Mouse (Mus musculus) ovary, postnatal 14 days (tissue): Measurements from ENCODE around the gene Cd19.
"Not testable (repeated sequence)": the region's sequence is repeated elsewhere in the genome, so short reads cannot be mapped to it uniquely, and the experiment has no call there.

Experiments
- DNase-seq: peaks from one replicate; pipeline ENCODE4 v3.0.0; 2022; ENCODE audit warnings: low spot score

Gene Cd19

DNA sequence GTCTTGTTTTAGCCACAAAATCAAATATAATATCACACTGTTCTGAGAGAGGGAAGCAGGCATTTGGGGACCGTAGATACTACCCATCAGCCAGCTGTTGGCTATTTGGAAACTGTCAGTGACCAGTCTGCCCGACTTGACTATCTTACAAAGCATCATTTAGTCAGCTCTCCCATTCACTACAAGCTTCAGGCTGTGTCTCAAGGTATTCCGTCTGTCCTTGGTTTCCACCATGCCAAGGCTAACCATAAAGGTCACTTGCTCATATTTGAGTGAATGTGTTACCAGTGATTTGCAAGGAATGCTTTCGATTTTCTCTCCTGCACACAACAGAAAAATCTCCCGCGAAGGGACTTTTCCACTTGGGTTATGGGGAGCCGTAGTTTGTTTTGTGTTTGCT lies 20.0 kb upstream of the Cd19 start:
- DNase-seq: no peak

DNA sequence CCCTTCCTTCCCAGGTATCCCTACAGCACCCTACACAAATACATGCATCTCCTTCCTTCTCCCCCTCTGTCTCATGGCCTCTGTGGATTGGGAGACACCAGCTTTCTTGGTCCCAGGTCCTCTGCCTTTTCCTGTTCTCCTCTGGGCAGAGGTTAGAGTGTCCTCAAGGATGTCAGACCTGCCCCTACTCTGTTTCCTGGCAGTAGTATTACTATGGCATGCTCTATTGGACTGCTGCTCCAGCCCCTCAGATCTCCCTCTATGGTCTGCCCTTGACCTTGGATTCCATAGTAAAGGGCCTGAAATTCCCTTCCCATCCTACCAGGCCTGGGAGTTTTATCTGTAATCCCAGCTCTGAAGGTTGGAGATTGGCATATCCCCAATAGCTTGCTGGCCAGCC lies 15.5 kb upstream of the Cd19 start:
- DNase-seq: no peak

DNA sequence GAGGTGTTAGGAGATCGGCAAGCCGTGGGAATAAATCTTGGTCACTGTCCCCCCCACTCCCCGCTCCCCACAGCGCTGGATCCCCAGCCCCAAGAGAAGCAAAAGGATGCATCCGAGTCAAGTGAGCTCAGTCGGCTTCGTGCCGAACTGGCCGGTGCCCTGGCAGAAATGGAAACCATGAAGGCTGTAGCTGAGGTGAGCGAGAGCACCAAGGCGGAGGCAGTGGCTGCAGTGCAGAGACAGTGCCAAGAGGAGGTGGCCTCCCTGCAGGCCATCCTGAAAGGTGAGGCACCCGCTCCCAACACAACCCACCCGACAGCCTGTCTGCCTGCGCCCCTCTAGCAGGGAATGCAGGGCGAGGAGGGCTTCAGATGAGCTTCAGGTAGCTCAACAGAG lies 14.8 kb upstream of the Cd19 start:
- no peak for DNase-seq

DNA sequence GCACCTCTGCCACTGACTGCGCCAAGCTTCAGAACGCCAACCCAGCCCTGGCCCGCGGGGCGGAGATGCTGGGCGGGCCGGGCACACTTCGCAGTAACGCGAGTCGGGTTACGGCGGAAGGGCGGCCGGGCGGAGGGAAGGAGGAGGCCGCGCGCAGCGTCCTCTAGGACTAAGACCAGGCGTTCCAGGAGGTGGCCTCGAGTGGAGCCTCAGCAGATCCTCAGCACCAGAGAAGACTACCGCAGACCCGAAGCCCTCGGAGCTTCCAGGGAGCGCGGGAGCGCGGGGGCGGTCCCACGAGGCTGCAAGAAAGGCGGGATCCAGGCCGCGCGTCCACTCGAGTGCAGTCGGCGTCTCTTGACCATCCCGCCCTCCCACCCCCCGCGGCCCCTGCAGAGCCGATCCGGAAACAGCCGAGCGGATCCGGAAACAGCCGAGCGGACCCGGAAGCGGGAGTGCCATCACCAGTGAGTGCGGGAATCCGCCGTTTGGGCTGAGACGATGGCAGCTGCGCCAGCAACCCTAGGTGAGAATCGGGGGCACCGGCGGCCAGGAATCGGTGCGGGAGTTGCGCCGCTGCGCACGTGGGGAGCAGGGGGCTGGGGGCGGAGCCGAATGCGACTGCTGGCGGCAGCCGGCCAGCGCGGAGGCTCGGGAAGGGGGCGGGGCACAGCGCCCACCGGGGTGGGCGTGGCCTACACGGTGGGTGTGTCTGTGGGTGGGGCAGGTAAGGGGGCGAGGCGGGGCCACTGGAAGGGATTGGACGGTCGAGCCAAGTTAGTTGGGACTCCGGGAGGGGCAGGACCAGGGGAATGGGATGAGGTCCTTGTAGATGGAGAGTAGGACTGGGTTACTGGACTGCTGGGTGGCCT lies 14.2 kb upstream of the Cd19 start, which contains the start of gene Rabep2:
Rabep2 (plus strand) TSS at position 129 of the 872 bp plus-strand sequence.
- DNase-seq: peak; percentile 98

DNA sequence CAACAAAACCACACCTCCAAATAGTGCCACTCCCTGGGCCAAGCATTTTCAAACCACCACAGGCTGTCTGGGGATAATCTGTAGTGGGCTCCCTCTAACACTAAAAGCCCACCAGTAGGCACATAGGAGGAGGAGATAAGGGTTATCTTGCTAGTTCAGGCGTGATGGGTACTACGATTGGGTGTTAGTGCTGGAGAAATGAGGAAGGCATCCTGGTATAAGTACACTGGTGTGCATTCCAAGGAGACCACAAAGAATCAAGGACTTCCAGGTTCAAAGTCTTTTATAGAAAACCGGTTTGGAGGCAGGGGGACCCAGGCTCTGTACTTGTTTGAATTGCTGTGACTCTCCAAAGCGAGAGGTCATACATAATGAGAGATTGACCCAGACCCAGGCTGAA lies 13.5 kb upstream of the Cd19 start:
- no peak for DNase-seq

DNA sequence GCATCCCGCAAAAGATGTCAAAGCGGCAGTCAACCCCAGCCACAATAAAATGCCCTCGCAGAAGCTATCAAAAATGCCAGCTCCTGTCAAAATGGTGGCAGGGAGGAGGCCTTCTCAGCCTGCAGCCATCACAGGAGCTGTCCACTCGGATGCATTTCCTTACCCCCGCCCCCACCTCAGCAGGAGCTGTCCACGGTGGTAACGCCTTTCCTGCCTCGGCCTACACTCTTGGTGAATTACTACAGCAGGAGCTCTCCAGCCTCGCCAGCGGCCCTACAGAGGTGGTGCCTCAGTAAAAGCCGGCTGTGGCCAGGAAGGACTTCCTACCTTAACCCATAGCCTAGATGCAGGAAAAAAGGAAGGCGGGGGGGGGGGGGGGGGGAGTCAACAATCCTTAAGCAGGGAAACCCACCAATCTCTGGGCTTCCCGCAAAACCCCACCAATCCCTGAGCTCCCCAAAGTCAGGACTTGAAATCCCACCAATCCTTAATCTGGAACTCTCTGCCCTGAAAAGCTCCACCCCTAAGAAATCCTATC lies 12.7 kb upstream of the Cd19 start:
- no peak for DNase-seq

DNA sequence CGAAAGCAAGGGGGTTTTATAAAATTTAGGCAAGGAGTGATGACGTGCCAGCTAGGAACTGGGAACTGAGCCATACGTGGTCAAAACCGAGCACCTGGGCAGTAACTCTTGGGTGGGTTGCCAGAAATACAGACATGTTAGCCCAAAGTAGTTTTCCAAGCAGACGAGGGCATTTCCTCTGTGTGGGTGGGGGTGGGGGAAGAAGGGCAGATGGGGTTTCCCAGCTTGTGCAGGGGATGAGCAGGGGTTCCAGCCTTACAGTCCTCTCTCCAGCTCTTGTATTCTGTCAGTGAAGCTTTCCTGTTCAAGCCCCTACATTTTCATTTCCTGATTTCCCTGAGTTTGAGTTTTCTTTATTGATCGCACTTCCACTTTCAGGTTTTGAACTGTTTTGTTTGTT lies 9.5 kb upstream of the Cd19 start:
- DNase-seq: no peak

DNA sequence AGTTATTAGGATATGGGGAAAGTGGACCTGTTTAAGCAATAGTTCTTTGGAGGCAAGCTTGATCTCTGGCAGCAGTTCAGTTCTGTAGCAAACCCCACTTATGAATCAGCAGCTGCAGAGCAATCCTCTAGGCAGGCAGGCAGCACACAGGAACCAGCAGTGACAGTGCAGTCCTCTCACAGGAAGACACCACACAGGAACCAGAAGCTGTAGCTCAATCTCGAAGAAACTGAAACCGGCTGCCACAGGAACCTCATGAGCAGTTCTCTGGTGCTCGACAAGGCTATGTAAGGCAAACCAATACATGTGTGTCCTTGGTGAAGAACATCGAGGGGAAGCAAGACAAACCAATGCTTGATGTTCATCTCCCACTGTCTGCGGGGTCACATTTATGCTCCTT lies 7.1 kb upstream of the Cd19 start:
- DNase-seq: no peak

DNA sequence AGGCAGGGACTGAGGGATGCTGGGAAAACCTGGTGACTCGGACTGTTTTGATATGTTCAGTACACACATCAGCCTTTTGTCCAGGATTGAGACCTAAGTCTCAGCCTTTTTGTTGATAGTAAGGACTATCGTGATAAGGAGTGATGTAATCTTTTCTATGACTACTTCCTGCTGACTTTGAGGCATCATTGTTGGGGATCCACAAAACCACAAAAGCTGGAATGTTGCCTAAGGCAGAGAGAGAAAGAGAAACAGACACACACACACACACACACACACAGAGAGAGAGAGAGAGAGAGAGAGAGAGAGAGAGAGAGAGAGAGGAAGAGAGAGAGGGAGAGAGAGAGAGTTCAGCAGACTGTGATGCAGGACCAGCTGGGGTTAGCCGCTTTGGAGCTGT lies 3.8 kb upstream of the Cd19 start:
- no peak for DNase-seq

DNA sequence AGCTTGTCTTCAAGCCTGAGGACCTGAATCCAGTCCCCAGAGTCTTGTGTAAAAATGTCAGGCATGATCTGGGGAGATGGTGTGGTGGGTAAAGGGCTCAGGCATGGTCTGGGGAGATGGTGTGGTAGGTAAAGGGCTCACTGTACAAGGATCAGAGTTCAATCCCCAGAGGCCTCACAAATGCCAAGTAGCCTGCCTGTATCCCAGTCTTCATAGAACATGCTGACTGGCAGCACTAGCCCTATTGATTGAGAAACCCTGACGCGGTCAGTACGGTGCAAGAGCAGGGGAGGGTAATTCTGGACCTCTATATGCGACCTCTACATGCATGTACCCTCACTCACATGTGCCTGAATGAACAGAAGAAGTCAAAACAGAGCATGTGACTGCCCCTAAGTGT lies 2.9 kb upstream of the Cd19 start:
- DNase-seq: no peak

DNA sequence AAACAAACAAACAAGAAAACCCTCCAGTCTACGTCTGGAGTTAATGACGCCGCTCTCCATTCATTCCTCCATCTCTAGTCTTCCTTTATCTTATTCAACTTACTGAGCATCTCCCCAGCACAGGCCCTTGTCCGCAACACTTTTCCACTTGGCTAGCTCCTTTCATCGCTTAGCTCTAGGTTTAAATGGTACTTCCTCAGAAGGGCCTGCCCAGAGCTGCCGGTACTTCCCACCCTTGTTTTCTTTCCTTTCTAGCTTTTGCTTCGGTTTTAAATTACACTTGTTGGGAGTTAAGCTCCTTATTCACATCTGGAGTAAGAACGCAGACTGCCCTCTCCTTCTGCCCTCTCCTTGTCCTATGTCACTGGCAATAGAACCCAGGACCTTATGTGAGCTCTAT lies 2.4 kb upstream of the Cd19 start:
- DNase-seq: no peak

DNA sequence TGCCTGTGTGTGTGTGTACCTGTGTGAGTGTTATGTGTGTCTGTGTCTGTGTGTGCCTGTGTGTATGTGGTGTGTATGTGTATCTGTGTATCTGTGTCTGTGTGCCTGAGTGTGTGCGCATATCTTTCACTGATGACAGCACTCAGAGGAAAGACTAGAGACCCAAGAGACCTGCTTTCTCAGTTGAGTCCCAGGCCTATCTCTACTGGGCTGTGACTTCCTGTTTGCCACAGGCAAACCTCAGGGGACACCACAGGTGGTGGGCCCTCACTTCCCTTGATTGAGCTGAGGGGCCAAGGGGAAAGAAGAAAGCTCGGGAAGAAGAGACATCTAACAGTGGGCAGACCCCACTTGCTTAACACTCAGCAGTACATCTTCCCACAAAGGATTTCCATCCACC lies 1.9 kb upstream of the Cd19 start:
- no peak for DNase-seq

DNA sequence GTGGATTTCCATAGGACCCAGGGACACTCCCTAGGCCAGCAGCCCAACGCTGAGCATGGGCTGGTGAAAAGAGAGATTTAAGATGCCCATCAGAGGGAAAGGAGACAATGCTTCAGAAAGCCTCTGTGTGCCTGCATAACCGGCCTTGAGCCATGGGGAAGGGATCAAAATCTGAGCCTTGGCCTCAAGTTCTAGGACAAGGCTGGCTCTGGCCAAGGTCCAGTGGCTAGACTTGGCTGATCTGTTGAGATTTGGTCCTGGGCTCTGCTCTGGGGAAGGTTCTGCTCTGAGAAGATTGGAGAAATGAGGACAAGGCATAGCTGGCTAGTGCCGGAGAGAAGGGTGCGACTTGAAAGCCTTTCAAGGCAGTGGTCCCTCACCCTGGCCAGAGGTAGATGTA lies 3.6 kb downstream of the Cd19 start:
- no peak for DNase-seq

DNA sequence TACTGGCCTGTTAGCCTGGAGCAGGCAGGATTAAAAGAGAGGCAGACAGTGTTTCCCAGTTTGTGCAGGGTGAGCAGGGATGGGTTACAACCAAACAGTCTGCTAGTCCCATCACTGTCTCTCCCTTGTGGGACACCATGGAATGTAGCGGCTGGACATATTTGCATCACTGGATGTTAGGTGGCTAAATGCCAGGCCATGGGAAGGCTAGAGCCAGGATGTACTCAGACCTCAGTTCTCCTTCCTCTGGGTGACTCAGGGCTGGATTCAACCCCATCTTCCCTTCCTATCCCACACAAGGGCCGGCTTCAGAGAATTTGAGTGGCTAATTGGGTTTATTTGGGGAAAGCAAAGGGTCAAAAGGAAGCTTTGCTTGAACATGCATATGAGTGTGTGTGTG lies 6.0 kb downstream of the Cd19 start:
- DNase-seq: no peak

DNA sequence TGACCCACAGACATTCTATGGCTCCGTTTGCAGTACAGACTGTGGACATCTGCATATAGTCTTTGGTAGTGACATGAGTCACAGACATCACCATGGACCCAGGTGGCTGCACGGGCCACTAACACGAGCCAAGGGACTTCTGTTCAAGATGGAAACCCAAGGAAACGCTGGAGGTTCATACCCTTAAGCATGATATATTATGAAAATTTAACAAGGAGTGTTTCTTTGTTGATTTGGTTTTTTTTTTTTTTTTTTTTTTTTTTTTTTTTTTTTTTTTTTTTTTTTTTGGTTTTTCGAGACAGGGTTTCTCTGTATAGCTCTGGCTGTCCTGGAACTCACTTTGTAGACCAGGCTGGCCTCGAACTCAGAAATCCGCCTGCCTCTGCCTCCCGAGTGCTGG lies 12.2 kb downstream of the Cd19 start:
- not testable (repeated sequence) for DNase-seq

DNA sequence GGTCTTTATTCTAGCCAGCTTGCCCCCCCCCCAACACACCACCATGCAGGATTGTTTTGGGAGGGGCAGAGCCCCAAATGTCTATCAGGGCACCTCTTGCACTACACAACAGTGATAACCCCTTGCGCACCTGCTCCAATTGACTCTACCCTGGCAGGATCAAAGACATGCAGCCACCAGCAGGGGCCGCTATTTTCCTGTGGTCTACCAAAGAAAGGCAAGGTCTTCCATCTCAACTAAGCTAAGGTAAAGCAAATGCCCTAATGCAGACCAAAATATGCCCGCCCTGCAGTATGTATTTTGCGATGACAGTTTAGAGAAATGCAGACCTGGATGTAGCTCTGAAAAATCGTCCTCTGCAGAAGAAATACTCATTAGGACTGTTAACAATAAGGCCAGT lies 15.1 kb downstream of the Cd19 start:
- peak; percentile 67 for DNase-seq

DNA sequence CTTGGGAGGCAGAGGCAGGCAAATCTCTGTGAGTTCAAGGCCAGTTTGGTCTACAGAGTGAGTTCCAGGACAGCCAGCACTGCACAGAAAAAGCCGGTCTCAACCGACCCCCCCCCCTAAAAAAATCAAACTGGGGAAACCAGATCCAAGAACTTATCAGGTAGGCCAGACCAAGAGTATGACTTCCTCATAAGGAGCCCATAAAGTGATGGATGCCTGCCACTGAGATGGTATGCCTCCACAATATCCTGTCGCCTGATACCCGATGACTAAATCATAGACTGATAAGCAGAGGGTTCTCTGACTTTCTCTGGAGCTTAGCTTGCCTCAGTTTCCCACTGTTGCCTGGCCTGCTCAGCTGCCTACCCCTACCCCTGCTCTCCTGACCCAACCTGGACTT lies 16.9 kb downstream of the Cd19 start:
- DNase-seq: no peak

DNA sequence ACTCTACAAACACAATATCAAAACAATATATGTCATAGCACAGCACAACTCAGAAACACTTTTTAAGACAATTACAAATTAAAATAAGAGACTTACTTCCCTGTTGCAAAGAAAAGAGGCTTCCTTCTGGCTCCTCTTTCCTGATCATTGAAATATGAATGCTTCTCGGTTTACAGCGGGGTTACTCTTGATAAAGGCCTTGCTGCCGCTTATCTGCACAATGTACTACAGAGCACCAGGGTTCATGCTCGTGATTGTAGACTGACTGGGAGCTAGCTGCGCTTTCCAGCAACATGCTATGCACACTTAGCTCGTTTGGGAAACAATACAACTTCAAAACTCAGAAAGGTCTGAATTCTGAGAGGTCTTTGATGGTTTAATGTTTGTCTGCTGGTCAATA lies 17.5 kb downstream of the Cd19 start:
- no peak for DNase-seq

DNA sequence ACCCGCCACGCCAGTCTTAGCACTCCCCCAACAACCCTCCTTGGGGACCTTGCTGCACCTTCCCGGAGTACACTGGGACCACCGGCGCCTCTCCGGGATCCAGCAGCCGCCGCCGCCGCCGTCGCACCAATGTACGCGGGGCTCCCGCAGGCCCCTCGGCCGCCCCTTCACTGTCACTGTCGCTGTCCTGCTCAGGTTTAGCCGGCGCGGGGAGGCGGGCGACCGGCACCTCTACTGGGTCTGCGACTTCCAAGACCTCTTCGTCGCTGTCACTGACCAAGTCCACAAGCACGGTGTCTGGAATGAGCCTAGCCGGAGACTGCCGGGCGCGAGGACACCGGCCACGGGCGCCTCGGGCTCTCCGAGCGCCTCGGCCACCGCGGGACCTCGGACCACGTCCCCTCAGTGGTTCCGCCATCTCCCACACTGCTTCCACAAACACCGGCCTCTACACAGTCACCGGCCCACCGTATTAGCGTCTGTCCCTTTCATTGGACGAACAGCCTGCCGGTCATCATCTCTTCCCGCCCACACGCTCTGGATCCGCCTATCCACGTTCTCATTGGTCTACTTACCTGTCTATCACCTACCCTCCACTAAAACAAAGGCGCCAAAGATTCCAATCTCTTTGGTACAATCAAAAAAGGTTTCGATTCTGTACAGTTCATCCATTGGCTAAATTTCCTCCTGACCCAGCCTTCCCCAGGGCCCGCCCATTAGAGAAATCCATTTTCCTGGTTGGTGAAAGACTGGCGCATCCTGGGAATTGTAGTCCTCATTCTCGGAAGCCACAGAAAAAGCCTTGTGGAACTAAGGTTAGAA lies 18.2 kb downstream of the Cd19 start, which contains the start of gene Nfatc2ip:
Nfatc2ip (minus strand) TSS at position 440 of the 822 bp plus-strand sequence.
- peak; percentile 97 for DNase-seq

DNA sequence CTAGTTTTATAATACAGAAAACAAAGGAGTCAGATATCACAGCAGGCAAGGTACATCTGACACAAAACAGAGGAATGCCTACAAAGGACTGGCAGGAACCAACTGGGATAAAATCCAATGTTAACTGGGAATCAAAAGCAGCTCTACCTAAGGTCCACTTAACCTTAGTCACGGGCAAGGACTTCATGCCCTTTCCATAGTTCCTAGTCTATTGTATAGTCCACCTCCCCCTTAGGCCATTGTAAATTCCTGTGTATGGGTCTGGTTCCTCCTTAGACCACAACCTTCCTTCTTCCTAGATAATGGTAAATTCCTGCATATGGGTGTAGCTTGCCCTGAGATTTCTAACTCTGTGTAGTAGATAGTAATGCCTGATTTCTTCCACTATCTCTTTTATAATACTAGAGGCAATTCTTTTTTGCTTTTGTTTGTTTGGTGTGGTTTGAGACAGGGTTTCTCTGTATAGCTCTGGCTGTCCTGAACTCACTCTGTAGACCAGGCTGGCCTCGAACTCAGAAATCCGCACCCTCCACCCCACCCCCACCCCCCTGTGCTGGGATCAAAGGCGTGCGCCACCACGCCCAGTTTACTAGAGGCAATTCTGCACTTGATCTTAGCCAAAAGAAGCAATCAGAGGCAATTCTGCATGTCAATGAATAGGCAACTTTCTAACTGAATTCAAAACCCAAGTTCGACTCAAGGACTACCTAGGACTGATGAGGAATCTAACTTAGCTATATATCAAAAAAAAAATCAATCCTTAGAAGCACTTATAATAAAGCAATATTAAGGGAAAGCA lies 22.4 kb downstream of the Cd19 start:
- DNase-seq: not testable (repeated sequence)

DNA sequence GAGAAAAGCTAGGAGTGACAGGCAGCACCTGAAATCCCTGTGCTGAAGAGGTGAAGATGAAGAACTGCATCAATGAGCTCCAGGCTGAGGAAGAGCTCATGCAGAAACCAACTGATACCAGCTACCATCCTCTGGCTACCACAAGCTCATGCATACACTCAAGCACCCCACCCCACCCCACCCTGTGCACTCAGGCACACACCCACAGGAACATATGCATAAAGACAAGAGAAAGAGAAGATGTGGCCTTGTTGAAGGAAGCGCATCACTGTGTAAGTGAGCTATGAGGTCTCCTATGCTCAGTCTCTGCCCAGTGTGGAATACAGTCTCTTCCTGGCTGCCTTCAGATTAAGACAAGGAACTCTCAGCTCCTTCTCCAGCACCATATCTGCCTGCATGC lies 26.5 kb downstream of the Cd19 start:
- no peak for DNase-seq

DNA sequence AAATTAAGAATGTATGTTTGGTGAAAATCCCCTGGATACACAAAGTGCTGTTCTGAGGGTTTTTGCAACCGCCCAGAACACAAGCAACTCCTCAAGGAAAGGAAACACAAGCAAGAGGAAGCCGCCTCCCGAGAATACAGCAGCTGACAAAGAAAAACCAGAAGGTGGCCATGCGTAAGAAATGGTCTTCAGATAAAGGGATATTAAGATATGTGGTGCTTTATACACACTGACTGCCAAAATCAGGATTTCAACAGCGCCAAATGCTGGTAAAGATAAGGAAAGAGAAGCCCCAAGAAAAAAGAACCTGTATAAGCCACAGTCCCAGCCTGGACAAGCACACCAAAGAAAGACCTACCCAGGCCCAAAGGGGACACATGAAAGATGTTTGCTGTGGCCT lies 31.1 kb downstream of the Cd19 start:
- DNase-seq: no peak
